Mouse (Mus musculus) liver, adult 2 months (tissue): ENCODE measurements around the gene Dnal1. TPM values are rescaled to one million over a fixed set of nuclear protein-coding genes. Genes with fewer than 3 reads are reported as not detected.

Experiments
- DNase-seq: peaks from one replicate; pipeline ENCODE4 v3.0.0-alpha.2; 2011; ENCODE audit warnings: low read depth, low spot score; ENCODE audit errors: extremely low read depth
- H3K27ac ChIP-seq: fragments of 200-500 bp; replicated peaks from 2 replicates; pipeline ENCODE4 v1.5.1; 2012; ENCODE audit warnings: low read depth, mild to moderate bottlenecking, control low read depth, inconsistent platforms, low read length; ENCODE audit not compliant: insufficient read depth
- H3K27me3 ChIP-seq: fragments of 200-500 bp; 2 replicates; pipeline ENCODE4 v1.6.1; 2012; ENCODE audit warnings: mild to moderate bottlenecking, moderate library complexity, low read length, inconsistent platforms; ENCODE audit not compliant: control insufficient read depth, insufficient read depth
- H3K36me3 ChIP-seq: fragments of 200-500 bp; 2 replicates; pipeline ENCODE4 v1.6.1; 2012; ENCODE audit warnings: low read length, inconsistent platforms; ENCODE audit not compliant: control insufficient read depth, insufficient read depth
- H3K4me1 ChIP-seq: fragments of 200-500 bp; 2 replicates; pipeline ENCODE4 v1.6.1; 2011; ENCODE audit warnings: low read length; ENCODE audit not compliant: control insufficient read depth, insufficient read depth
- H3K4me3 ChIP-seq: fragments of 200-500 bp; 2 replicates; pipeline ENCODE4 v1.5.1; 2011; ENCODE audit warnings: low read depth, mild to moderate bottlenecking, control low read depth, low read length, moderate library complexity; ENCODE audit not compliant: insufficient read depth
- H3K79me2 ChIP-seq: fragments of 200-500 bp; 2 replicates; pipeline ENCODE4 v1.6.1; 2012; ENCODE audit warnings: inconsistent platforms, mild to moderate bottlenecking, low read length, moderate library complexity; ENCODE audit not compliant: control insufficient read depth, insufficient read depth
- H3K9ac ChIP-seq: fragments of 200-500 bp; 2 replicates; pipeline ENCODE4 v1.6.1; 2012; ENCODE audit warnings: low read depth, mild to moderate bottlenecking, control low read depth, inconsistent platforms, low read length
- CTCF ChIP-seq: fragments of 200-500 bp; IDR thresholded peaks from 2 replicates; pipeline ENCODE4 v1.5.1; 2011; ENCODE audit warnings: low read depth, low read length, control low read depth
- POLR2A ChIP-seq: fragments of 200-500 bp; IDR thresholded peaks from 2 replicates; pipeline ENCODE4 v1.6.1; 2011; ENCODE audit warnings: low read length, control low read depth; ENCODE audit not compliant: insufficient read depth; ENCODE audit errors: extremely low read depth
- WGBS: fragments of 180-500 bp; shearing (Covaris S2); methylation state at CpG from one replicate; pipeline ENCODE4 v1.1.7; 2018; 5-methylcytosine and 5-hydroxymethylcytosine counted together
- polyA plus RNA-seq: library from polyadenylated mRNA; depleted of rRNA; stranded (reverse); fragments of >200 nt; gene quantifications from 2 replicates; pipeline ENCODE4 v1.2.3, GENCODE M21; 2012
- total RNA-seq: library from RNA; depleted of rRNA; stranded (reverse); fragments of >200 nt; gene quantifications from 2 replicates; pipeline ENCODE4 v1.2.3, GENCODE M21; 2014

The Dnal1 gene
- total and polyA plus RNA-seq, 2 experiments, result 0.38 to 0.46 TPM

DNA sequence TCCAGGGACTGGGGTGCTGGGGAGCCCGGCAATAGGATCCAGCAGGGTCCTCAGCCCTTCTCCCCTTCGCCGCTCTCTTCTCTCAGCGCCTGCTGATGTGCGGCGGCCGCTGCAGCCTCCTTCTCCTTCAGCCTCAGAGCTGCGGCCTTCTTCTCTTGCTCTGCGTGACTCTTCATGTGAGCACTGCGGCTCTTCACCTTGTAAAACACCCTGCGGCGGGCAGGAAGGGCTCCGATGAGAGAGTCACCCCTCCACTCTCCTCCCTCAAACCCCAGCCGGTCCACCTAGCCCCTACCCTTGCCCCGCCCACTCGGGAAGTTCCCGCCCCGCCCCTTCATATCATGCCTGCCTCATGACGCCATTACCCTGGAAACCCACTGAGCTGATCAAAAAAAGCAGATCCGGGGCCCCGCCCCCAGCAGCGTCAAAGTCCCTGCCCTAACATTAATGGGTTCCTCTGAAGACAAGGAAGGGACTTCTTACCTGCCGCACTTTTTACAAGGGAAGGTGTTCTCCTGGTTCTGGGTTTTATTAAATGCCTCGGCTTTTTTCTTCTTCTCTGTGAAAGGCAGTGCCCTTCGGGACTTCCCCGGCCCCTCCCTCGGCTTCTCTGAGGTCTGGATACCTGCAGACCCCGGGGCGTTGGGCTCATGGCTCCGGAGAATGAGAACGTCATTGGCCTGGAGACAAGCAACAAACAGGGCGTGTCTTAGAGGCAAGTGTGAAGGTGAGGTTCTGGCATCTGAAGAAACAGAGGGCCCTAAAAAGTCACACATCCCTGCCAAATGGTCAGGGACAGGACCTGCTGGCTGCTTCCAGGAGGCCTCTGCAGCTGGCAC lies 38.4 kb downstream of the Dnal1 start:
- Histone ChIP-seq H3K27me3 (no peaks in the 10 kb centered on the region), H3K9ac (no peak overlapping the region), H3K79me2 (no peaks in the 10 kb centered on the region), H3K36me3 (peaks cover 11% of the 10 kb centered on the region), H3K27ac (no peak overlapping the region), H3K4me1 (peaks cover 8% of the 10 kb centered on the region), H3K4me3 (no peak overlapping the region)
- TF ChIP-seq CTCF (no peak), POLR2A (no peak)
- DNase-seq, result no peak
- 81% methylated on average over 32 of the region's 32 CpGs for WGBS

DNA sequence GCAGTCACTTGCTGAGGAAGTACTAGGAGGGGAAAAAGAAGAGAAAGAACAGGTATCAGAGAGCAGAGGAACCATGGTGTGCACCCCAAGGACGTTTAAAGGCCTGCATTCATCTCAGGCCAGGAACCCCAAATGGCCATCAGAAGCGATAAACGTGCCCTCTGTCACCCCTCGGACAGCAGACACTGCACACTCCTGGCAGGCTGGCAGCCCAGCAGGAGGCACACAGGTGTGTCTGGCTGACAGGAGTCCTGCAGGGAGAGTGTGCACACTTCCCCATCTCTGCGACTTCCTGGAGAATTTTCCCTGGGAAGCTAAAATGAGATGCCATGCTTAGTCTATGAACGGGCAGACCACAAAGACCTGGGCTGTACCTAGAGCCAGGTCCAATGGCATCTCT lies 39.2 kb downstream of the Dnal1 start:
- H3K36me3 ChIP-seq, result peaks cover 18% of the 10 kb centered on the region
- 94% methylated on average over 6 of the region's 6 CpGs for WGBS
- no peaks in the 10 kb centered on the region for H3K79me2 ChIP-seq
- H3K27ac ChIP-seq, result no peak overlapping the region
- DNase-seq, result no peak
- H3K4me3 ChIP-seq, result no peak overlapping the region
- no peak overlapping the region for H3K9ac ChIP-seq
- no peaks in the 10 kb centered on the region for H3K27me3 ChIP-seq
- TF ChIP-seq CTCF, result no peak
- TF ChIP-seq POLR2A, result no peak
- H3K4me1 ChIP-seq, result peaks cover 8% of the 10 kb centered on the region

DNA sequence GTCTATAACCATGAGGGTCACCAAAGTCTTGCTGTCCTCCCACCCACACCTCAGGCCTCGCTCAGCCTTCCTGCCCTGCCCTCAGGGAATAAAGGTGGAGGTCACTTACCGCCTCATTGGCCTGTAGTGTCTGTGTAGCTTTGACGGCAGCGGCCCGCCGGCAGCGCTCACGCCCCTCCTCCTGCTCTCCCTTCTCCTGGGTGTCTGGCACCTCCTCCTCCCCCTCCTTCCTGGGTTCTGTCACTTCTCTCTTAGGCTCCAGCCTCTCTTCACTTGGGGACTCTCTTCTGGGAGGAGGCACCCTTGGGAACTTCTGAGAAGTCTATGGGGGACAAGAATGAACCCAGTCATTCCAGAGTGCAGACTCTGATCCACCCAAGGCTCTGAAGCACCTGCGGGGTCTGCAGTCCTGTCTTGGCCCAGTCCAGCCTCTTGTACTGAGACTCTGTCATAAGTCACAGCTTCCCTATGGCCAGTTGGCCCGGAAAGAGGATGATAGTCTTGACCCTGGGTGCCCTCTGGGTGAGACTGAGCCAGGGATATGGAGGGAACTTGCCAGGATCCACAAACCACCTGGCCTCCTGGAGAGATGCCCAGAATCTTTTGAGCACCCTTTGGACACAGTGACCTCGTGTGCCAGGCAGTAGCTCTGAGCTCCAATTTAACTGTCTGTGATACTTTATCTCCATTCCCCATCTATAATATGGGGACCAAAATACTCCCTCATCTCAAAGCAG lies 40.8 kb downstream of the Dnal1 start:
- Histone ChIP-seq H3K36me3 (peaks cover 20% of the 10 kb centered on the region), H3K9ac (no peak overlapping the region), H3K4me1 (peaks cover 10% of the 10 kb centered on the region), H3K79me2 (no peaks in the 10 kb centered on the region), H3K27ac (no peak overlapping the region), H3K4me3 (no peak overlapping the region), H3K27me3 (no peaks in the 10 kb centered on the region)
- TF ChIP-seq CTCF (no peak), POLR2A (no peak)
- peak; percentile 96 for DNase-seq
- WGBS, result 46% methylated on average over 11 of the region's 11 CpGs

DNA sequence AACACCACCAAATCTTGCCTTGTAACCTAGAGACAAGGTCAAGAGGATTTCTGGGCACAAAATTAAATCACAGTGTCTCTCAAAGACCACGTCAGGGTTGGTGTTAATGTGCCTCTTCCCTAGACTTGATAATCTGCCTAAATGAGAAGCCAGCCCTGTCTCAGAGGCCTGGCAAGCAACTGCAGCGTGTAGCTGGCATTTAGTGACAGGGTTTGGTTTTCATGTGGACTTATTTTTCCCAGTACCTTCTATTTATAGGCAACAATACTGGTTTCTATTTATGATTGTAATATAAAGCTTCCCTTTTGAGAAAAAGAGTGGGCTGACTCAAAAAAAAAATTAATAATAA lies 41.3 kb downstream of the Dnal1 start:
- Histone ChIP-seq H3K79me2 (no peaks in the 10 kb centered on the region), H3K4me3 (no peak overlapping the region), H3K9ac (no peak overlapping the region), H3K27ac (no peak overlapping the region), H3K36me3 (peaks cover 18% of the 10 kb centered on the region), H3K4me1 (peaks cover 10% of the 10 kb centered on the region), H3K27me3 (no peaks in the 10 kb centered on the region)
- TF ChIP-seq POLR2A (no peak), CTCF (no peak)
- no peak for DNase-seq
- 29% methylated on average over 2 of the region's 2 CpGs for WGBS

DNA sequence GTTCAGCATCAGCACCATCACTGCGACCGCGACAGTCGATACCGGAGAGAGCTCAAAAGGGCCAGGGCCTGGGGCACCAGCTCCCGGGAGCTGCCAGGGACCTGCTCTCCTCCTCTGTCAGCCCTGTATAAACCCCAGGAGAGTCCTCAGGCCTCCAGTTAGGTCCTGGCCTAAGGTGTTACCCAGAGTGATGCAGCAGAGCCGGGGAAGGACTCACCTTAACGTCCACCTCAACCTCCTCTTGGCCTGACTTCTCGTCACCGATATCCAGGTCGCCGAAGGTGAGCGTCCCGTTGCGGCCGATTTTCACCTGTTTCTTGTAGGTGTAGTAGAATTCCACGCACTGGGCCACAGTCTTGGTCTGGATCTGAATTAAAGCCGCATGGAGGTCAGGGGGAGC lies 42.0 kb downstream of the Dnal1 start:
- Histone ChIP-seq H3K4me3 (no peak overlapping the region), H3K27me3 (no peaks in the 10 kb centered on the region), H3K4me1 (peaks cover 10% of the 10 kb centered on the region)

DNA sequence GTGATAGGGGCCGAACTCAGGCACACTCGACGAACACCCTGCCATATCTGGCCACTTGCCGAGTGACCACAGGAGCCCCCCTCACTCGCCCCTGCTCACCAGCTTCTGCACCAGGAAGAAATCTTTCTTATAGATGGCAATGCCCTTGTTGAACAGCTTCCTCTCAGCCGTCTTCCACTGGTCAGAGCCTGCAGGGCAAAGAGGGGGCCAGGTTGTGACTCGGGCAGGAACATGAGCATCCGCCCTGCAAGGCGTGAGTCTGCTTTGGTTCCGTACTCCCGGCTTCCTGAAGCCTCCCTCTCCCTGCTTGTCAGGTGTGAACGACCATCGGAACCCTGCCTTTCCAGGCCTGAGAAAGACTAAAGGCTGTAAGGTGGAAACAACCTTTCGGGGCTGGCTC lies 44.0 kb downstream of the Dnal1 start:
- H3K4me3 ChIP-seq, result no peak overlapping the region
- no peak overlapping the region for H3K9ac ChIP-seq
- WGBS, result 92% methylated on average over 14 of the region's 14 CpGs
- TF ChIP-seq CTCF (no peak), POLR2A (no peak)
- no peak for DNase-seq
- peaks cover 8% of the 10 kb centered on the region; the same call in 1 of the 2 replicates for H3K79me2 ChIP-seq
- H3K4me1 ChIP-seq, result peaks cover 12% of the 10 kb centered on the region
- H3K27ac ChIP-seq, result no peak overlapping the region
- H3K36me3 ChIP-seq, result peaks cover 11% of the 10 kb centered on the region
- no peaks in the 10 kb centered on the region for H3K27me3 ChIP-seq

More for the DNA sequence above, 42.0 kb downstream of the Dnal1 start:
- no peaks in the 10 kb centered on the region for H3K79me2 ChIP-seq
- no peak for TF ChIP-seq POLR2A
- H3K36me3 ChIP-seq, result peaks cover 16% of the 10 kb centered on the region
- H3K9ac ChIP-seq, result no peak overlapping the region
- 94% methylated on average over 18 of the region's 18 CpGs for WGBS
- DNase-seq, result no peak
- no peak overlapping the region for H3K27ac ChIP-seq
